Mouse (Mus musculus) ES-Bruce4 (cell line): ENCODE data around the gene Noxo1. TPM values are rescaled to one million over a fixed set of nuclear protein-coding genes. Genes with fewer than 3 reads are reported as not detected.
A peak's percentile ranks its signal among the peaks of the same experiment; 100 is the strongest.

Experiments used
- H3K27ac ChIP-seq: 2 replicates; pipeline ENCODE4 v1.5.1; 2012; ENCODE audit warnings: low read length, inconsistent platforms; ENCODE audit not compliant: insufficient read depth
- H3K27me3 ChIP-seq: 2 replicates; pipeline ENCODE4 v1.6.1; 2012; ENCODE audit warnings: mild to moderate bottlenecking, low read length, inconsistent platforms; ENCODE audit not compliant: control insufficient read depth, poor library complexity, insufficient read depth, severe bottlenecking
- H3K36me3 ChIP-seq: 2 replicates; pipeline ENCODE4 v1.6.1; 2012; ENCODE audit warnings: inconsistent platforms, mild to moderate bottlenecking, low read length, moderate library complexity; ENCODE audit not compliant: control insufficient read depth, poor library complexity, insufficient read depth, severe bottlenecking
- H3K4me1 ChIP-seq: one replicate; pipeline ENCODE4 v1.8.1; 2011; ENCODE audit warnings: low read length; ENCODE audit not compliant: control insufficient read depth, insufficient read depth
- H3K4me3 ChIP-seq: 2 replicates; pipeline ENCODE4 v1.5.1; 2011; ENCODE audit warnings: low read depth, mild to moderate bottlenecking, low read length
- H3K9ac ChIP-seq: 2 replicates; pipeline ENCODE4 v1.6.1; 2012; ENCODE audit warnings: low read depth, mild to moderate bottlenecking, inconsistent platforms; ENCODE audit not compliant: poor library complexity, severe bottlenecking
- H3K9me3 ChIP-seq: replicated peaks from 2 replicates; pipeline ENCODE4 v1.6.1; 2012; ENCODE audit warnings: mild to moderate bottlenecking, low read length, inconsistent platforms; ENCODE audit not compliant: control insufficient read depth, poor library complexity, insufficient read depth, severe bottlenecking
- CTCF ChIP-seq: IDR thresholded peaks from one replicate; pipeline ENCODE4 v1.8.1; 2011; ENCODE audit warnings: low read depth, low read length
- EP300 ChIP-seq: IDR thresholded peaks from 2 replicates; pipeline ENCODE4 v1.6.1; 2011; ENCODE audit warnings: low read depth, low read length; ENCODE audit not compliant: insufficient read depth
- POLR2A ChIP-seq: IDR thresholded peaks from one replicate; pipeline ENCODE4 v1.8.1; 2011; ENCODE audit warnings: low read length; ENCODE audit not compliant: insufficient read depth
- polyA plus RNA-seq: library from polyadenylated mRNA; stranded (reverse); fragments of >200 nt; gene quantifications from 2 replicates; pipeline ENCODE4 v1.2.4, GENCODE M21; 2011; ENCODE audit warnings: low read depth; ENCODE audit not compliant: missing spikeins, insufficient read depth, insufficient read length

The Noxo1 gene
- polyA plus RNA-seq, 1 experiment: 2.3 TPM

DNA sequence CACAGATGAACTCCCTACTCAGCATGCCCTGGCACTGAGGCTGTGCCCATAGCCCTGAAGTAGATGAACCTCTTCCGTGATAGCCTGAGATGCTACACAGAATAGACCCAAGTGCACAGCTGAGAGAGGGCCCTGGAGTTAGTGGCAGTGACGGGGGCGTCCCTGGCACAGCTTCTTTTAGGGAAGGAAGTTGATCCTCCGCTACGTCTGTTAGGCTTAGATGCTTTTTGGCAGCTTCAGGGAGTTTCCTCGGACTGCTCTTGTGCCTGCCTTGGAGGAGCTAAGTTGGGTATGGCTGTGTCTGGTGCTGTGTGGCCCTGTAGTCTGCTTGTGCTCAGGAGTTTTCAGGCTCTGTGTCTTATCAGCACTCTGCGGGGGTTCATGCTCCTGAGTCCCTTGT is 21.8 kb upstream of the Noxo1 start:
- Histone ChIP-seq H3K27me3 (no peaks in the 10 kb centered on the region), H3K36me3 (peaks cover 21% of the 10 kb centered on the region), H3K4me1 (peaks cover 6% of the 10 kb centered on the region), H3K27ac (no peak overlapping the region), H3K9me3 (no peaks in the 10 kb centered on the region), H3K9ac (no peak overlapping the region), H3K4me3 (no peak overlapping the region)
- TF ChIP-seq EP300 (no peak), CTCF (no peak), POLR2A (no peak)

- no peaks in the 10 kb centered on the region for H3K9me3 ChIP-seq
- H3K9ac ChIP-seq: no peak overlapping the region
- no peaks in the 10 kb centered on the region for H3K27me3 ChIP-seq
- H3K4me3 ChIP-seq: no peak overlapping the region
- H3K27ac ChIP-seq: no peak overlapping the region
- no peak for TF ChIP-seq POLR2A
- no peak for TF ChIP-seq EP300
- TF ChIP-seq CTCF: peak; percentile 64
- peaks cover 40% of the 10 kb centered on the region for H3K36me3 ChIP-seq
- H3K4me1 ChIP-seq: peaks cover 4% of the 10 kb centered on the region
Observed at GRCm38 (mm10) chr17:24676187-24676586, 19.8 kb upstream of the Noxo1 start.

DNA sequence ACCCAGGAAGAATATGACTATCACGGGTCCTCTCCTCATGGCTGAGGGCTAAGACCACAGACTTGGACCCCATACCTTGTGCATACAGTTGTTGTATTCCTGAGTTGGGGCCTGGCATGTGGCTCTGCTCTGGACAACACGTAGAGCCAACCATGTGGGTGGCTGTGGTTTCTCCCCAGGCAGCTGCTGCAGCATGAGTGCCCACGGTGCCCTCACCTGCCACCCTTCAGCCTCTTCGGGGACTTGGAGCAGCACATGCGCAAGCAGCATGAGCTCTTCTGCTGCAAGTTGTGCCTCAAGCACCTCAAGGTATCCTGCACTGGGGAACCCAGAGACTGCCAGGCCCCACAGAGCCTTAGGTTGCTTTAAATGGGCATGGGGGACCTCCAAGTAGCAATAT is 19.2 kb upstream of the Noxo1 start:
- H3K9ac ChIP-seq: no peak overlapping the region
- no peak overlapping the region for H3K4me3 ChIP-seq
- H3K4me1 ChIP-seq: peaks cover 4% of the 10 kb centered on the region
- peaks cover 42% of the 10 kb centered on the region for H3K36me3 ChIP-seq
- TF ChIP-seq CTCF: no peak
- no peak for TF ChIP-seq EP300
- no peak for TF ChIP-seq POLR2A
- H3K27ac ChIP-seq: no peak overlapping the region
- no peaks in the 10 kb centered on the region for H3K9me3 ChIP-seq
- H3K27me3 ChIP-seq: no peaks in the 10 kb centered on the region

DNA sequence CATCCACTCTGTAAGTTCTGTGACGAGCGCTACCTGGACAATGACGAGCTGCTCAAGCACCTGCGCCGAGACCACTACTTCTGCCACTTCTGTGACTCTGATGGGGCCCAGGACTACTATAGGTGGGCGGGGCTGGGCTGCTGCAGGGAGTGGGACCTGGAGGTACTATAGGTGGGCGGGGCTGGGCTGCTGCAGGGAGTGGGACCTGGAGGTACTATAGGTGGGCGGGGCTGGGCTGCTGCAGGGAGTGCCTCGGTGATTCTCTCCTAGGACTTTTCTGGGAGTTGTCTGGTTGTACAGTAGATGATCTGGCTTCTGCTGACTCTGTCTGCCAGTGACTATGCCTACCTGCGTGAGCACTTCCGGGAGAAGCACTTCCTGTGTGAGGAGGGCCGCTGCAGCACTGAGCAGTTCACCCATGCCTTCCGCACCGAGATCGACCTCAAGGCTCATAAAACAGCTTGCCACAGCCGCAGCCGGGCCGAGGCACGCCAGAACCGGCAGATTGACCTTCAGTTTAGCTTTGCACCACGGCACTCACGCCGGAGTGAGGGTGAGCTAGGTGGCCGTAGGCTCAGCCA is 18.4 kb upstream of the Noxo1 start:
- H3K4me3 ChIP-seq: no peak overlapping the region
- H3K27ac ChIP-seq: no peak overlapping the region
- peaks cover 42% of the 10 kb centered on the region for H3K36me3 ChIP-seq
- no peaks in the 10 kb centered on the region for H3K9me3 ChIP-seq
- TF ChIP-seq EP300: no peak
- TF ChIP-seq POLR2A: no peak
- no peak for TF ChIP-seq CTCF
- no peak overlapping the region for H3K9ac ChIP-seq
- H3K27me3 ChIP-seq: no peaks in the 10 kb centered on the region
- H3K4me1 ChIP-seq: peaks cover 4% of the 10 kb centered on the region

- Histone ChIP-seq H3K27ac (no peak overlapping the region), H3K9me3 (no peaks in the 10 kb centered on the region), H3K9ac (peak overlapping the region; percentile 22), H3K36me3 (no peaks in the 10 kb centered on the region), H3K4me3 (peak overlapping the region; percentile 74), H3K27me3 (no peaks in the 10 kb centered on the region), H3K4me1 (no peaks in the 10 kb centered on the region)
- no peak for TF ChIP-seq CTCF
- peak; percentile 67 for TF ChIP-seq POLR2A
Observed at GRCm38 (mm10) chr17:24686514-24686913, 9.5 kb upstream of the Noxo1 start.

DNA sequence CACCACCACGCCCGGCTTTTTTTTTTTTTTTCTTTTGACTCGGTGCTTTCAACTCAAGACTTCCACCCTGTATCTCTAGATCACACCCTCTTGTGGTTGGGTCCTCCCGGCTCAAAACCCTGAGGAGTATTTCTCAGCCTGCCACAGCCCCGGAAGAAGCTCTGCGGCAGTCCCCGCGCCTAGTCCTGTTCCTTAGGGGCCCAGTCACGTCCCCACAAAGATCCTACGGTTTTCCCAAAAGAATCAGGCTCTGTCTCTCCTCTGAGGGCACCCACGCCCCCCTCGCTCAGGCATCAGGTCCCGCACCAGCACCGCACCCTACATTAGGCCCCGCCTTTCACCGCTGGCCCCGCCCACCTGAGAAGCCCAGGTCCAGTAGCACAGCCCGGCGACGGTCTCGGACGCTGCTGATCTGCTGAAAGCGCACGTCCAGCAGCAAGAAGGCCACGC is 8.9 kb upstream of the Noxo1 start:
- no peaks in the 10 kb centered on the region for H3K9me3 ChIP-seq
- no peak for TF ChIP-seq CTCF
- TF ChIP-seq EP300: no peak
- no peak for TF ChIP-seq POLR2A
- no peaks in the 10 kb centered on the region for H3K27me3 ChIP-seq
- H3K9ac ChIP-seq: no peak overlapping the region
- H3K27ac ChIP-seq: no peak overlapping the region
- H3K4me3 ChIP-seq: peak overlapping the region; percentile 40
- no peaks in the 10 kb centered on the region; the same call in 1 of the 2 replicates for H3K36me3 ChIP-seq
- no peaks in the 10 kb centered on the region for H3K4me1 ChIP-seq
